Mouse (Mus musculus) heart, postnatal 14 days (tissue): ENCODE data around the gene Gfi1. TPM values are rescaled to one million over a fixed set of nuclear protein-coding genes. Genes with fewer than 3 reads are reported as not detected.

ENCODE experiments used
- DNase-seq, 2 experiments: peaks; one replicate each; pipeline ENCODE4 v3.0.0; 2021 to 2022
- intact Hi-C: fragments of 180-260 bp; cut with DNase I; formaldehyde crosslinking; loops from one replicate; pipeline ENCODE4 v1.15.1; 2025
- long read RNA-seq, 2 experiments: library from polyadenylated mRNA; stranded (forward); transcript quantifications; one replicate each; pipeline ENCODE4 v2.0.0; 2021
- total RNA-seq, 2 experiments: library from RNA; stranded (reverse); gene quantifications; 2 replicates each; pipeline ENCODE4 v1.2.3; 2021

Gfi1 gene
- 1 to 10 TPM in 1 of 2 experiments, under 1 TPM in 1; 0.29 to 1.5 TPM for total RNA-seq
- long read RNA-seq, experiment 1: 0 reads
- long read RNA-seq, experiment 2: 0 reads

GRCm38 (mm10) chr5:107725435-107726261, at the start of gene Gfi1:
Gene Gfi1, minus strand, starts transcription at chr5:107726036.
- intact Hi-C loops: loop anchor here (10.0 kb wide), 1 partner anchor 1271 kb away; the partner anchor contains the start of gene Barhl2
- DNase-seq: peak; percentile 20 to 33

GRCm38 (mm10) chr5:107772049-107772448, 46.2 kb upstream of the Gfi1 start:
- no peak for DNase-seq
- intact Hi-C loops: no loop called here

DNA sequence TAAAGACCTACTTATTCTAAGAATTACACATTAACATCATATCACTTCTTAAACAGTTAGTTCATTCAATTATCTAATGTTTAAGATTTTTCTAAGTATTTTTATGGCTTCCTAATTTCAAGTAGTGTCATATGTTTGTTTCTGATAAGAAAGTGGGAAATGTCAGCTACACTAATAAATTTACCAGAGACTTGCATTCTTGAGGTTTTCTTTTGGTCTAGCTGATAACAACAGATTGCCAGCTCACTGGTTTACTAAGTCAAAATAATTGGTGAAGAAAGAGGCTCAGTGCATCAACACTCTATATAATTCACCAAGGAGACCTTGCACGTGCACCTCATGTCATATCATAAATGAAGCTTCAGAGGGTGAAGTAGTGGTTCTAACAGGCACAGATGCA, 42.4 kb upstream of the Gfi1 start:
- no peak for DNase-seq
- intact Hi-C loops: no loop called here

- no peak for DNase-seq
- intact Hi-C loops: no loop called here
These were observed 40.1 kb upstream of the Gfi1 start for GRCm38 (mm10) chr5:107765946-107766345.

- DNase-seq: no peak
- intact Hi-C loops: no loop called here
These were observed 38.6 kb upstream of the Gfi1 start for GRCm38 (mm10) chr5:107764486-107764885.

DNA sequence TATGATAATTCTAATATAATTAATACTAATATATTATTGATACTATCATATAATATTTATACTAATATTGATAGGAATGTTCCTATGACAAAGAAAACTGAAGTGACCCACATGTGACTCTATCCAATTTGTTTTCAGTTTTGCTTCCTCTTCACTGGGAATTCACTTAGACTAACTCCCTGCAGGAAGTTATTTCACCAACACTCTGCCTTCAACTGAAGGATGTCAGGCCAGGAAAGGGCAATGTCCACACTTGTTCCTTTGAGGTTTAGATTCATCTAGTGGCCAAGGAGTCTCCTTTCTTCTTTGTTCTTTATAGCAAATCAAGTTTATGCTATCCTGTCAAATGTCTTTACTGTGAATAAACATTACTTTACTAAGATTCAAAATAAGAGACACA, 37.8 kb upstream of the Gfi1 start:
- no peak for DNase-seq
- intact Hi-C loops: no loop called here

DNA sequence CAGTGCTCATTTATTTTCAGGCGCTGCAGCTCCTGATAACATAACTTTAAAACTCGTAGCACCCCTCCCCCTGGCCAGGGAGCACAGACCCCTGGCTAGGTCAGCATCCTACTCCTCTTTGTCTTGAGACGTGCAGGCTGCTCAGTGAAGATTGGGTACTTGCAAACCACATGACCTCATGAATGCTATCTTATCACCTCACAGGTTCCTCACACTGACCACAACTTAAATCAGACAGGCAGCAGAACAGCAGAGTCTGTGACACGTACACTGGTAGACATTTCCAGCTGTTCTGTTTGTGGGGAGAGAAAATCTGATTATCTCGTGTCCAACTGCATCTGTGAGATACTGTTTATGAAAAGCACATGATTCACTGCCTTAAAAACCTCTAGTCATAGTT, 33.3 kb upstream of the Gfi1 start:
- DNase-seq: no peak
- intact Hi-C loops: no loop called here

DNA sequence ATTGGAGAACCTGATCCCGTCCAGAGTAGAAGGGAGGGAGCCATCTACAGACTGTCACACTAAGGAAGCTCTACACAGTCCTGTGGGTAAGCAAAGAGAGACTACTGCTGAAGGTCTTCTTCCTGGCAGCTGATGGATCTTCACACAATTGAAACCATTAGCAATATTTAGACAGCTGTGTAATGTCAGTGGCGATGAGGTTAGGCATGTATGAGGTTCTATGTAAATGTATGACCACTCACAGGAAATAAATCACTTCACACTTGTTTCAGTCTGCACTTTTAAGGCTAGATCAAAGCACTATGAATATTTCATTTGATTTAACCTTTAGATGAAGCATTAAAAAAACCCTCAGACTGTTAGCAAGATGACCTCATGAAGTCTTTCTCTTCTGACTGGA, 30.2 kb upstream of the Gfi1 start:
- intact Hi-C loops: no loop called here
- no peak for DNase-seq

- intact Hi-C loops: no loop called here
- DNase-seq: no peak
These were observed 28.9 kb upstream of the Gfi1 start for GRCm38 (mm10) chr5:107754740-107755139.

DNA sequence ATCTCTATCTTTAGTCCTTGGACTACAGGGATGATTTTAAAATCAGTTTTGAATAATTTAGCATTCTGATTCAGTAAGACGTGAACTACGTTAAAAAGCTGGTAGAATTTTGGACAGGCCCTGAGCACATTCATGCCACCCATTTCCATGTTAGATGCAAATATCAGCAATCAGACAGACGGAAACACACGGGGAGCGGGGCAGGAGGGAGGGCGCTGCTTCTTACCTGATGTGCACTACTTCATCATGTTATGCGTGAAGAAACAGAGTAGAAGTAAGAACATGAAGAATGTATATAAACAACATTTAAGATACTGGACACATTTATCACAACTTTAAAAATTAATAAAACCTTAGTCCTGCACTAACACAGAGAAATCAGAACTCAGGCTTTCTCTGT, 27.8 kb upstream of the Gfi1 start:
- intact Hi-C loops: no loop called here
- no peak for DNase-seq

GRCm38 (mm10) chr5:107749229-107749916, 23.5 kb upstream of the Gfi1 start:
- intact Hi-C loops: no loop called here
- DNase-seq: no peak

- intact Hi-C loops: no loop called here
- no peak for DNase-seq
These were observed 13.2 kb upstream of the Gfi1 start for GRCm38 (mm10) chr5:107739023-107739422.

- intact Hi-C loops: no loop called here
These were observed 12.5 kb upstream of the Gfi1 start for GRCm38 (mm10) chr5:107738296-107738695.

GRCm38 (mm10) chr5:107736171-107736570, 10.3 kb upstream of the Gfi1 start:
- intact Hi-C loops: no loop called here

More at GRCm38 (mm10) chr5:107738296-107738695, 12.5 kb upstream of the Gfi1 start:
- DNase-seq: no peak

DNA sequence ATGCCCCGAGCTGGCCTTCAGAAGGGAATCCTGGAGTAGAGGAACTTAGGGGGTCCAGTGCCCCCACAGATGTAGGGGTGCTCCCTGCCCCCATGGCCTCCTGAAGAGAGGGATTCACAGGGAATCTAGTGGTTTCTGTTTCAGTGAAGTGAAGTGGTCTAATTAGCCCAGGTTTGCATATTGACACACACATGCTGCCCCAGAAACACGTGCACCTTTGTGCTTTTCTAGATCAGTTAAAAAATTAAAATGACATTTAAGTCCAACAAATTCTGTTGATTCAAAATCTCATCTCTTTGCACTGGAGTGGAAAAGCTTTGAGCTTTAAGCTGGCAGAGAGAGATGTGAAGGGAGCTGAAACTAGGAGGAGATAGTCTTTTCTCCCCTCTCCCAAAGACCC, 6.0 kb upstream of the Gfi1 start:
- intact Hi-C loops: no loop called here
- DNase-seq: no peak

More at GRCm38 (mm10) chr5:107736171-107736570, 10.3 kb upstream of the Gfi1 start:
- DNase-seq: no peak

DNA sequence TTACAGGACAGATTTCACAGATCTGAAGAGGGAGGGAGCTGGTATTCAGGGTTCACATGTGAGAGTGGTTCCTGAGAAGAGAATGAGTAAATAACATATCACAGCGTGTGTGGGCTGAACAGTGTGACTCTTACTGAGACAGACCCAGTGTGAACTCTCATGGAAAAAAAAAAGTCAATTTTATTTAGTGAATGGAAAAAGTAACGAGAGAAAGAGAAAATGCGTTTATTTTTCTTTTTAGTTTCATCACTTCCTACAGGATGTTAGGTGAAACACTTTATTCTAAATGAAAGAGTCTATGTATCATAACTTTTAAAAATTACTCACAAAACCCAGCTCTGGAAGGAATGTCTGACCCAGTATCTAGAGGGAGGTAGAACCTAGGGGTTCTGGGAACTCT, 5.6 kb upstream of the Gfi1 start:
- DNase-seq: no peak
- intact Hi-C loops: no loop called here

DNA sequence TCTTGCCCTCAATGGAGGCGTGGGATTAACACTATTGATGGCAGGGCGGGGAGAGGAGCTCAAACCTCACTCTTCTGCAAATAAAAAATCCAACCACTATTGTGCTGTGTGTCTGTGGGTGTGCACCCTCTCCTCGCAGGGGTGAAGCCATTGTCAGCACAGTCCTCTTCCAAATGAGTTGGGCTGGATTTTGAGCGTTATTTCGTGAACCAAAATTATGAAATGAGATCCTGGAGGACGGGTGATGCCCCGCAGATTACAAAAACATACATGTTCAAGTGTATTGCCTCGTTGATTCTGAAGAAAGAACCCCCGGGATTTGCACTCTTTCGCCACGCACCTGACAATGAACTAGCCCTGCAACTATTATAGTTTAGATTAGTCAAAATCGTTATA, 1.2 kb upstream of the Gfi1 start:
- intact Hi-C loops: loop anchor here (10.0 kb wide), 1 partner anchor 1272 kb away; the partner anchor contains the start of gene Barhl2
- no peak for DNase-seq

DNA sequence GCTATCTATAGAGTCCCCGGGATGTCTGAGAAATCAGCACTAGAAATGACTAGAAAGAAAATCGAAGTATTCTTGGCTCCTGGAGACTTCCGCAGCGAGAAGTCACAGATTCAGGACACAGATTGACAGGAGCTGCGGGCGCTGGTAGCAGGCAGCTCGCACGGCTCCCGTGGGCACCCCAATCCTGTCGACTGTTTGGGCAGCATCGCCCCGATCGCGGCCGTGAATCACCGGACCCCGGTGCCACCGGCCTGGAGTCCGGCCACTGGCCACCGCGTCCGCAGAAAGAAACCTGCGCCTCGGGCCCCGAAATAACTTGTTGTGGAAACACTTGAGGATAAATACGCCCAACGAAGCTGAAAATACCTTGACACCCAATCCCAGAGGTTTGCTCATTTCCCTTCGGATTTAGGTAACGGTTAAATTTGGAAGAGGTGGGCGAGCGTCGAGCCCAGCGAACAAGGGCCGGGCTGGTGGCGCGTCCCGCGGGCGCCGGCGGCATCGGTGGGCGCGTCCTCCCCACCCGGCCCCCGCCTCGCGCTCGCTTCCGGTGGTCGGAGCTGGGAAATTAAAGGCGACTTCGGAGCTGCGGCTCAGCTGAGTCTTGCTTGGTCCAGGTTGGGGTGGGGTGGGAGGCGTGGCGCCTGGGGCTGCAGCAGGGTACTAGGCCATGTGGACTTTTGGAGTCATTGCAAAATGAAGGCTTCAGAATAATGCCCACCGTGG, 608 bp upstream of the Gfi1 start:
- intact Hi-C loops: loop anchor here (10.0 kb wide), 1 partner anchor 1272 kb away; the partner anchor contains the start of gene Barhl2
- DNase-seq: peak in 1 of 2 experiments; percentile 4

DNA sequence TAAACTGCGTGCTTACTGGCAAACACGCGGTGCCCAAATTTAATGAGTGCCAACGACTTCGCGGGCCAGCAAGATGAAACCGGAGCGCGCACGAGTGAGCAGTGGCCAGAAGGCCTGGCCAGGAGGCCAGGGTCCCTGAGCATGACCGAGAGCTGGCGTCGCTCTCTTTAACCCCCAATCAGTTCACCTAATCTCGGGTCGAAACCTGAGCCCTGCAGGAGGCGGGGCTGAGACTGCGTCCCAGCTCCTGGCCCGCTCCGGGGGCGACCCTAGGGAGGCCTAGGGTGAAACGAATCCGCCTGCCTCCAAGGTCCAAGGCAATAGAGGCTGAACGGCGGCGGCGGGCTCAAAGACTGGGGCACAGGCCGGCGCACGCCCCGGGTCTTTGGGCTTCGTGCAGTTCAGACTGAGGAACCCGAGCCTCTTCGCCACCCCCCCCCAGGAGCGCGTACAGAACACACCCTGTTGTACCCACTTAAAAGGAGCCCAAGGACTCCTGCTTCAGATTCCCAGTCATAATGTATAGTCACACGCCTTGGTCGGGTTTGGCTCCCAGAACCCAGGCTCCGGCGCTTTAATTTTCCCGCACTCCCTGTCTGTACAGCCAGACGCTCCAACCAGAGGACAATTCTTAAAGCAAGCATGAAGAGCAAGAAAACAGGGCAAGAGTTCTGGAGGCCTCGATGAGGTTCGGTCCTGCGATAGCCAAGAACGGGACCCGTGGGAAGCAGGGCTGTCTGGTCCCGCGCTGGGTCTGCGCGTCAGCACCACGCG, 988 bp downstream of the Gfi1 start:
- DNase-seq: no peak
- intact Hi-C loops: loop anchor here (10.0 kb wide), 1 partner anchor 1270 kb away; the partner anchor contains the start of gene Barhl2
